Mouse (Mus musculus): Measurements from ENCODE around the gene Rprml.

DNA sequence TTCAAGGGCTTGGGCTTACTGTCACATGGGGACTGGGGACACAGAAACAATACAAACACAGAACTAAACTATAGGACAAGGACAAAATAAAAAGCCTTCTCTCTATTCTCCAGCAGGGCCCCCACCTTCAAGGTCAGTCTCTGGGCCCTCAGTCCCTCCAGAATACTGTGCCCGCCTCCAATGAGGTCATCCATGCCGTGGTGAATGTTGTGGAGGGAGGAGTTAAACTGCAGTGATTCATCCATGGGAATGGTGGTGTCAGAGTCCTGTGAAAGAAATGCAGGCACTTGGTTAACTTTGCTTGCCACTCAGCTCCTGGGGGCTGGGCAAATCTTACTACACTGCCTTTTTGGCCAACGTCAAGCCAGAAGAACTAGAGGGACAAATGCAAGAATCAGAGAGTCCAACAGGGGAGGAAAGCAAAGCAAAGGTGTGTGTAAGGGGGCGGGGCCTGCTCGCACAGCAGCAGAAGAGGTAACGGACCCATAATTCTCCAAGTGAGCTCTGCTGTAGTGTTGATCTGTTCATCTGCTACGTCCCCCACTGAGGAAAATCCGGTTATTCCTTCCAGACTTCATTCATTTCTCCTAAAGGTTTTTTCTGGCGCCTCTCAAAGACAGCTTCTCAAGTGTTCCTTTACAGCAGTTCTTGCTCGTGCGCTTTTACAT is 34.4 kb downstream of the Rprml start:
- TF ChIP-seq CTCF (IDR thresholded peaks at IDR 0.05; ENCODE audit: extremely low read depth, insufficient read length, insufficient replicate concordance, low read depth, low read length) (no peak), POLR2A (IDR thresholded peaks at IDR 0.05; ENCODE audit: low read depth, low read length) (no peak)

All from small intestine, adult 2 months (tissue).